Mouse (Mus musculus) MEL (cell line): ENCODE measurements at regions not wholly inside any gene's neighbourhood (a gene's known extent, or its start where the extent isn't known, plus 50 kb on each side); places are given as distances from the start of the nearest gene placed in this dataset.

Experiments used
- CHD1 ChIP-seq: IDR thresholded peaks from 2 replicates; pipeline ENCODE4 v1.6.1; 2012; ENCODE audit warnings: low read depth, mild to moderate bottlenecking, inconsistent platforms, low read length, improper control_type of control experiment
- CTCF ChIP-seq, 3 experiments: IDR thresholded peaks in 2 of 3; conservative IDR thresholded peaks in 1 of 3; 2 replicates each; pipeline ENCODE4 v1.5.1; 2011 to 2012; ENCODE audit warnings: low read length in 3 of 3, low read depth in 2 of 3, mild to moderate bottlenecking in 2 of 3, improper control_type of control experiment in 1 of 3, inconsistent platforms in 1 of 3, mixed read lengths in 1 of 3, moderate library complexity in 1 of 3; ENCODE audit not compliant: control insufficient read depth in 1 of 3, insufficient read depth in 1 of 3, poor library complexity in 1 of 3, severe bottlenecking in 1 of 3
- E2F4 ChIP-seq: IDR thresholded peaks from 2 replicates; pipeline ENCODE4 v1.6.1; 2011; ENCODE audit warnings: low read depth, low read length, improper control_type of control experiment, borderline replicate concordance
- GATA1 ChIP-seq: IDR thresholded peaks from 2 replicates; pipeline ENCODE4 v1.6.1; 2011; ENCODE audit warnings: low read depth, low read length, improper control_type of control experiment
- HCFC1 ChIP-seq: IDR thresholded peaks from 2 replicates; pipeline ENCODE4 v1.6.1; 2012; ENCODE audit warnings: low read depth, mild to moderate bottlenecking, inconsistent platforms, low read length, improper control_type of control experiment, moderate library complexity
- MAX ChIP-seq: IDR thresholded peaks from 2 replicates; pipeline ENCODE4 v1.6.1; 2011; ENCODE audit warnings: low read length, improper control_type of control experiment
- MAZ ChIP-seq: IDR thresholded peaks from 2 replicates; pipeline ENCODE4 v1.6.1; 2012; ENCODE audit warnings: low read depth, mild to moderate bottlenecking, inconsistent platforms, low read length, improper control_type of control experiment
- MXI1 ChIP-seq: IDR thresholded peaks from 2 replicates; pipeline ENCODE4 v1.6.1; 2011; ENCODE audit warnings: mild to moderate bottlenecking, low read depth, low read length, improper control_type of control experiment
- NRF1 ChIP-seq: IDR thresholded peaks from 2 replicates; pipeline ENCODE4 v1.6.1; 2014; ENCODE audit warnings: low read depth, mild to moderate bottlenecking, inconsistent platforms, low read length, improper control_type of control experiment, moderate library complexity; ENCODE audit not compliant: poor library complexity, insufficient read depth, severe bottlenecking
- POLR2A ChIP-seq, 2 experiments: IDR thresholded peaks; 2 replicates each; pipeline ENCODE4 v1.6.1; 2011 to 2012; ENCODE audit warnings: low read length in 2 of 2, mild to moderate bottlenecking in 2 of 2, control low read depth in 1 of 2, improper control_type of control experiment in 1 of 2, low read depth in 1 of 2, moderate library complexity in 1 of 2; ENCODE audit not compliant: control insufficient read depth in 1 of 2, insufficient read depth in 1 of 2, poor library complexity in 1 of 2
- POLR2AphosphoS2 ChIP-seq: IDR thresholded peaks from 2 replicates; pipeline ENCODE4 v1.6.1; 2011; ENCODE audit warnings: low read length, improper control_type of control experiment
- POLR2AphosphoS5 ChIP-seq: IDR thresholded peaks from 2 replicates; pipeline ENCODE4 v1.6.1; 2012; ENCODE audit warnings: low read depth, borderline replicate concordance, mild to moderate bottlenecking, inconsistent platforms, low read length, moderate library complexity, mixed read lengths
- SIN3A ChIP-seq: IDR thresholded peaks from 2 replicates; pipeline ENCODE4 v1.6.1; 2012; ENCODE audit warnings: low read length, improper control_type of control experiment, inconsistent platforms
- UBTF ChIP-seq: IDR thresholded peaks from 2 replicates; pipeline ENCODE4 v1.6.1; 2012; ENCODE audit warnings: low read depth, mild to moderate bottlenecking, inconsistent platforms, low read length, improper control_type of control experiment, moderate library complexity, borderline replicate concordance; ENCODE audit not compliant: insufficient read depth

- TF ChIP-seq UBTF (no peak), NRF1 (no peak), POLR2AphosphoS5 (no peak), POLR2A (IDR thresholded peaks at IDR 0.05; ENCODE audit: control insufficient read depth in 1 of 2, insufficient read depth in 1 of 2, low read depth in 1 of 2, low read length in 2 of 2, poor library complexity in 1 of 2) (no peak), POLR2AphosphoS2 (no peak), CHD1 (no peak), CTCF (IDR thresholded peaks at IDR 0.05 in 2 of 3, conservative IDR thresholded peaks at IDR 0.05 in 1 of 3; ENCODE audit: control insufficient read depth in 1 of 3, insufficient read depth in 1 of 3, low read depth in 2 of 3, low read length in 3 of 3, poor library complexity in 1 of 3, severe bottlenecking in 1 of 3) (no peak), MAX (no peak), E2F4 (no peak), HCFC1 (no peak), MXI1 (no peak), SIN3A (no peak), MAZ (no peak), GATA1 (no peak)
These were observed 653.4 kb downstream of the Ets1 start for GRCm38 (mm10) chr9:33289381-33289780.
